Mouse (Mus musculus) liver, embryonic 14.5 days (tissue): Measurements from ENCODE around the gene Krt80. TPM values are rescaled to one million over a fixed set of nuclear protein-coding genes. Genes with fewer than 3 reads are reported as not detected.

Experiments used
- ATAC-seq: fragments of 200-750 bp; cut with Nextera tagmentation; 2 replicates; pipeline ENCODE4 v1.8.0; 2017; ENCODE audit warnings: moderate number of reproducible peaks, mild to moderate bottlenecking, moderate library complexity; ENCODE audit not compliant: insufficient read depth
- DNase-seq, 3 experiments: peaks; one replicate each; pipeline ENCODE4 v3.0.0-alpha.2; 2012 to 2013; ENCODE audit warnings: low read depth in 3 of 3, low spot score in 3 of 3
- H3K27ac ChIP-seq: fragments of 300-500 bp; sonication (generic); 2 replicates; pipeline ENCODE4 v1.5.1; 2014; ENCODE audit warnings: moderate library complexity, mild to moderate bottlenecking, control low read depth, inconsistent platforms
- H3K27me3 ChIP-seq: fragments of 300-500 bp; sonication (generic); 2 replicates; pipeline ENCODE4 v1.6.1; 2014; ENCODE audit warnings: mild to moderate bottlenecking, low read length, moderate library complexity; ENCODE audit not compliant: control insufficient read depth, insufficient read depth
- H3K36me3 ChIP-seq: fragments of 300-500 bp; sonication (generic); replicated peaks from 2 replicates; pipeline ENCODE4 v1.6.1; 2014; ENCODE audit warnings: low read depth; ENCODE audit not compliant: control insufficient read depth, insufficient read depth
- H3K4me1 ChIP-seq, 2 experiments: fragments of 200-500 bp in 1 of 2; fragments of 300-500 bp in 1 of 2; sonication (generic) in 1 of 2; replicated peaks; 2 replicates each; pipeline ENCODE4 v1.6.1; 2012 to 2014; ENCODE audit warnings: antibody characterized with exemption in 1 of 2, inconsistent platforms in 1 of 2, low read length in 1 of 2; ENCODE audit not compliant: control insufficient read depth in 2 of 2, insufficient read depth in 2 of 2
- H3K4me2 ChIP-seq: fragments of 300-500 bp; sonication (generic); 2 replicates; pipeline ENCODE4 v1.6.1; 2014; ENCODE audit warnings: low read depth, mild to moderate bottlenecking, control low read depth, moderate library complexity
- H3K4me3 ChIP-seq, 2 experiments: fragments of 200-500 bp in 1 of 2; fragments of 300-500 bp in 1 of 2; sonication (generic) in 1 of 2; 2 replicates each; pipeline ENCODE4 v1.5.1; 2012 to 2014; ENCODE audit warnings: low read depth in 2 of 2, low read length in 2 of 2, mild to moderate bottlenecking in 2 of 2, control low read depth in 1 of 2, inconsistent platforms in 1 of 2, moderate library complexity in 1 of 2; ENCODE audit not compliant: insufficient read depth in 1 of 2
- H3K9ac ChIP-seq: fragments of 300-500 bp; sonication (generic); replicated peaks from 2 replicates; pipeline ENCODE4 v1.6.1; 2014; ENCODE audit warnings: mild to moderate bottlenecking, control low read depth, moderate library complexity
- H3K9me3 ChIP-seq: fragments of 300-500 bp; sonication (generic); 2 replicates; pipeline ENCODE4 v1.6.1; 2016; ENCODE audit warnings: low read length, mixed read lengths; ENCODE audit not compliant: control insufficient read depth
- CTCF ChIP-seq: IDR thresholded peaks from 2 replicates; pipeline ENCODE4 v1.5.1; 2016; ENCODE audit warnings: antibody characterized with exemption, low read depth, control low read depth
- EP300 ChIP-seq: IDR thresholded peaks from 2 replicates; pipeline ENCODE4 v1.6.1; 2016; ENCODE audit warnings: antibody characterized with exemption, low read depth
- WGBS: fragments of 180-500 bp; shearing (Covaris S2); extraction: QIAGEN DNeasy Blood & Tissue Kit; methylation state at CpG from one replicate; pipeline ENCODE4 v1.1.7; 2014; ENCODE audit not compliant: insufficient replicate concordance; 5-methylcytosine and 5-hydroxymethylcytosine counted together
- polyA plus RNA-seq, 2 experiments: library from polyadenylated mRNA; depleted of rRNA in 1 of 2; stranded (reverse) in 1 of 2; unstranded in 1 of 2; fragments of >200 nt; fragmentation: Nextera tagmentation in 1 of 2; extraction: Ambion mirVana in 1 of 2; gene quantifications; 2 replicates each; pipeline versions ENCODE4 v1.2.1 to v1.2.3; 2012 to 2014

Krt80 gene
- polyA plus RNA-seq, 2 experiments = 0.19 to 0.27 TPM

- ATAC-seq (no peak), DNase-seq (no peak)
- H3K4me2 ChIP-seq = no peak overlapping the region
- H3K9me3 ChIP-seq = no peaks in the 10 kb centered on the region
- no peaks in the 10 kb centered on the region for H3K36me3 ChIP-seq
- 18% methylated on average over 5 of the region's 5 CpGs for WGBS
- H3K9ac ChIP-seq = no peak overlapping the region
- TF ChIP-seq EP300 (no peak), CTCF (no peak)
- no peak overlapping the region for H3K27ac ChIP-seq
- H3K4me1 ChIP-seq = peaks cover 0 to 5% of the 10 kb centered on the region in 2 experiments; a peak in 1 of 4 replicates
- no peak overlapping the region for H3K4me3 ChIP-seq
- H3K27me3 ChIP-seq = no peaks in the 10 kb centered on the region
Observed at GRCm38 (mm10) chr15:101376776-101377061, 6.8 kb upstream of the Krt80 start.

GRCm38 (mm10) chr15:101375956-101376775, 6.2 kb upstream of the Krt80 start:
- Histone ChIP-seq H3K36me3 (no peaks in the 10 kb centered on the region), H3K9me3 (no peaks in the 10 kb centered on the region), H3K4me1 (peaks cover 0 to 5% of the 10 kb centered on the region in 2 experiments; a peak in 1 of 4 replicates), H3K9ac (no peak overlapping the region), H3K4me2 (no peak overlapping the region), H3K4me3 (no peak overlapping the region), H3K27ac (no peak overlapping the region), H3K27me3 (no peaks in the 10 kb centered on the region)
- 45% methylated on average over 6 of the region's 6 CpGs for WGBS
- no peak for TF ChIP-seq CTCF
- no peak for TF ChIP-seq EP300
- ATAC-seq (no peak), DNase-seq (no peak)

- no peak overlapping the region for H3K4me3 ChIP-seq
- no peak overlapping the region for H3K4me2 ChIP-seq
- DNase-seq (peak in 1 of 3 experiments; percentile 4), ATAC-seq (no peak)
- TF ChIP-seq CTCF = no peak
- no peak for TF ChIP-seq EP300
- no peak overlapping the region for H3K9ac ChIP-seq
- H3K9me3 ChIP-seq = no peaks in the 10 kb centered on the region
- H3K4me1 ChIP-seq = peaks cover 0 to 5% of the 10 kb centered on the region in 2 experiments; a peak in 1 of 4 replicates
- H3K27ac ChIP-seq = no peak overlapping the region
- no peaks in the 10 kb centered on the region for H3K27me3 ChIP-seq
- WGBS = 14% methylated on average over 4 of the region's 4 CpGs
- H3K36me3 ChIP-seq = no peaks in the 10 kb centered on the region
Observed at GRCm38 (mm10) chr15:101374879-101375278, 4.9 kb upstream of the Krt80 start.

DNA sequence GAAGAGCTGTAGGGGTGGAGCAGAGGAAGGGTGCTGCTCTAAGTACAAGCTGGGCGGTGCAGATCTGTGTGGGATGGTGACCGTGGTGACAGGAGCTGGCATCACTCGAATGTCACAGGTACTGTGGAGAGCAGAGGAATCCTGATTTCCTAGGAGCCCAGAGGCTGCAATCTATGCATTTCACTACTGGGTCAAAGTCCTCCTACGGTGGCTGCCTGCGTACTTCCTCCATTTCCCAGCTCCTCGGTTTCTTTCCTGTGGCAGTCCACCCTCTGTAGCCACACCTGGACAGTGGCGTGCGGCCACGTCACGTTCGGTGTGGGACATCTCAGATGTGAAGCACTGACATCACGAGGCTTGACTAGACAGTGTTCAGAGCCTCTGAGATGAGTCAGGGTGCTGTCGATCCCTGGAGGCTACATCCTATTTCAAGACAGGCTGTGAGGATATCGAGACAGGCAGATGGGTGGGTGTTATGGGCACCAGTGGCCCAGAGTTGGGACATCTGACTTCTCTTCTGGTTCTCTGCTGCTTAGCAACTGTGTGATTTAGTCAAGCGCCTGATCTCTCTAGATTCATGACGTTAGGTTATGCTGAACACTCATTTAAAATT, 3.4 kb upstream of the Krt80 start:
- H3K27me3 ChIP-seq = no peaks in the 10 kb centered on the region
- H3K9ac ChIP-seq = no peak overlapping the region
- no peak overlapping the region for H3K4me3 ChIP-seq
- H3K27ac ChIP-seq = no peak overlapping the region
- H3K36me3 ChIP-seq = no peaks in the 10 kb centered on the region
- WGBS = 41% methylated on average over 16 of the region's 16 CpGs
- ATAC-seq (no peak), DNase-seq (no peak)
- TF ChIP-seq EP300 (no peak), CTCF (no peak)
- H3K9me3 ChIP-seq = no peaks in the 10 kb centered on the region
- peaks cover 0 to 5% of the 10 kb centered on the region in 2 experiments; a peak in 1 of 4 replicates for H3K4me1 ChIP-seq
- H3K4me2 ChIP-seq = no peak overlapping the region

GRCm38 (mm10) chr15:101372131-101372977, 2.4 kb upstream of the Krt80 start:
- WGBS = 49% methylated on average over 7 of the region's 7 CpGs
- no peak overlapping the region for H3K27ac ChIP-seq
- H3K4me1 ChIP-seq = peaks cover 0 to 5% of the 10 kb centered on the region in 2 experiments; a peak in 1 of 4 replicates
- H3K4me2 ChIP-seq = no peak overlapping the region
- H3K36me3 ChIP-seq = no peaks in the 10 kb centered on the region
- no peak overlapping the region for H3K4me3 ChIP-seq
- ATAC-seq (no peak), DNase-seq (no peak)
- H3K9me3 ChIP-seq = no peaks in the 10 kb centered on the region
- no peaks in the 10 kb centered on the region for H3K27me3 ChIP-seq
- TF ChIP-seq CTCF = no peak
- no peak overlapping the region for H3K9ac ChIP-seq
